Mouse (Mus musculus): Measurements from ENCODE around the gene Pou6f2. TPM values are rescaled to one million over a fixed set of nuclear protein-coding genes. Genes with fewer than 3 reads are reported as not detected.

Pou6f2 gene
- polyA plus RNA-seq, 1 experiment, result not detected

- no peak for TF ChIP-seq GATA1 (IDR thresholded peaks at IDR 0.05; ENCODE audit: low read length)
Observed at GRCm38 (mm10) chr13:18290253-18290914, 107.1 kb downstream of the Pou6f2 start.

GRCm38 (mm10) chr13:18287536-18287935 is 110.0 kb downstream of the Pou6f2 start:
- no peak for TF ChIP-seq GATA1 (IDR thresholded peaks at IDR 0.05; ENCODE audit: low read length)

GRCm38 (mm10) chr13:18282361-18282982 is 115.0 kb downstream of the Pou6f2 start:
- no peak for TF ChIP-seq GATA1 (IDR thresholded peaks at IDR 0.05; ENCODE audit: low read length)

- no peak for TF ChIP-seq GATA1 (IDR thresholded peaks at IDR 0.05; ENCODE audit: low read length)
Observed at GRCm38 (mm10) chr13:18281084-18281483, 116.4 kb downstream of the Pou6f2 start.

- no peak for TF ChIP-seq GATA1 (IDR thresholded peaks at IDR 0.05; ENCODE audit: low read length)
Observed at GRCm38 (mm10) chr13:18253131-18253530, 144.4 kb downstream of the Pou6f2 start.

GRCm38 (mm10) chr13:18218566-18219234 is 178.8 kb downstream of the Pou6f2 start:
- no peak for TF ChIP-seq GATA1 (IDR thresholded peaks at IDR 0.05; ENCODE audit: low read length)

GRCm38 (mm10) chr13:18211242-18211641 is 186.2 kb downstream of the Pou6f2 start:
- TF ChIP-seq GATA1 (IDR thresholded peaks at IDR 0.05; ENCODE audit: low read length), result no peak

GRCm38 (mm10) chr13:18204476-18205250 is 192.8 kb downstream of the Pou6f2 start:
- no peak for TF ChIP-seq GATA1 (IDR thresholded peaks at IDR 0.05; ENCODE audit: low read length)

- TF ChIP-seq GATA1 (IDR thresholded peaks at IDR 0.05; ENCODE audit: low read length), result no peak
Observed at GRCm38 (mm10) chr13:18174003-18174402, 223.5 kb downstream of the Pou6f2 start.

- no peak for TF ChIP-seq GATA1 (IDR thresholded peaks at IDR 0.05; ENCODE audit: low read length)
Observed at GRCm38 (mm10) chr13:18173021-18173420, 224.5 kb downstream of the Pou6f2 start.

GRCm38 (mm10) chr13:18172334-18172733 is 225.2 kb downstream of the Pou6f2 start:
- no peak for TF ChIP-seq GATA1 (IDR thresholded peaks at IDR 0.05; ENCODE audit: low read length)

- TF ChIP-seq GATA1 (IDR thresholded peaks at IDR 0.05; ENCODE audit: low read length), result no peak
Observed at GRCm38 (mm10) chr13:18164182-18164581, 233.3 kb downstream of the Pou6f2 start.

- no peak for TF ChIP-seq GATA1 (IDR thresholded peaks at IDR 0.05; ENCODE audit: low read length)
Observed at GRCm38 (mm10) chr13:18160566-18160965, 236.9 kb downstream of the Pou6f2 start.

- TF ChIP-seq GATA1 (IDR thresholded peaks at IDR 0.05; ENCODE audit: low read length), result no peak
Observed at GRCm38 (mm10) chr13:18153949-18154582, 243.4 kb downstream of the Pou6f2 start.

GRCm38 (mm10) chr13:18133646-18134045 is 263.8 kb downstream of the Pou6f2 start:
- no peak for TF ChIP-seq GATA1 (IDR thresholded peaks at IDR 0.05; ENCODE audit: low read length)

All from G1E-ER4 (cell line).